Mouse (Mus musculus) ovary, postnatal 14 days (tissue): Measurements from ENCODE around the gene Zfx.

ENCODE experiments used
- DNase-seq: peaks from one replicate; pipeline ENCODE4 v3.0.0; 2022; ENCODE audit warnings: low spot score

Zfx gene

GRCm38 (mm10) chrX:94123059-94123839, at the start of gene Zfx:
Zfx (minus strand) TSS chrX:94123702.
- DNase-seq: peak; percentile 49

DNA sequence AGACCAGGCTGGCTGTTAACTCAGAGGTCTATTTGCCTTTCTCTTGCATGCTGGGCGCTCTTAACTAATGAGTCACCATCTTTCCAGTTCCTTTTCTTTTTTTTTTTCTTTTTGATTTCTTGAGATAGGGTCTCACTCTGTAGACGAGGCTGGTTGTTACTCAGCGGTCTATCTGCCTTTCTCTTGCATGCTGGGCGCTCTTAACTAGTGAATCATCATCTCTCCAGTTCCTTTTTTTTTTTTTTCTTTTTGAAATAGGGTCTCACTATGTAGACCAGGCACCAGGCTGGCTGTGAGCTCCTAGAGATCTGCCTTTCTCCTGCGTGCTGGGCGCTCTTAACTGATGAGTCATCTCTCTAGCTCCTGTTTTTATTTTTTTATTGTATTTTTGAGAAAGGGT, 45.8 kb upstream of the Zfx start:
- DNase-seq: no peak

DNA sequence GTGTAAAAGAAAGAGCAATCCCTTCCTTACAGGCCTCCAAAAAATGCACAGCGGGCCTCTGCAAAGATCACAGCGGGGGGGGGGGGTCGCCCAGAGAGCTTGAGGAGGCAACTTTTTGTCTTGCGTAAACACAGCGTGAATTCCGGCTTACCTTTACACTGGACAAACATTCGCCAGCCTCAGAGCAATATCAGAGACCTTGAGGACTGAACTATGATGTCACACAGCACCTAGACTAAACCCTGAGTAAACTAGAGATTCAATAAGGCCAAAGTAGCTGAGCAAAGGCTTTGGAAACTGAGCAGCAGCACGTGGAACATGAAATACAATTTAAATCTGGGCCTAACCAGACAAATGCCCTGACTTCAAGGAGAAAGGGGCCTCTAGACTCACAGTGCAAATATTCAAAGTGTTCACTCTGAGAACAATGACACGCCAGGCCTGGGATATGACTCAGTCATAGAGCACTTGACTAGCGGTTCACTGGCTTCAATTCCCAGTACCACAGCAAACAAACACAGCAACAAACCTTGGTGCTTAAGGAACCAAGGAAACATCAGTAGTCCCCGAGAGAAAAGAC, 28.8 kb upstream of the Zfx start:
- DNase-seq: no peak

DNA sequence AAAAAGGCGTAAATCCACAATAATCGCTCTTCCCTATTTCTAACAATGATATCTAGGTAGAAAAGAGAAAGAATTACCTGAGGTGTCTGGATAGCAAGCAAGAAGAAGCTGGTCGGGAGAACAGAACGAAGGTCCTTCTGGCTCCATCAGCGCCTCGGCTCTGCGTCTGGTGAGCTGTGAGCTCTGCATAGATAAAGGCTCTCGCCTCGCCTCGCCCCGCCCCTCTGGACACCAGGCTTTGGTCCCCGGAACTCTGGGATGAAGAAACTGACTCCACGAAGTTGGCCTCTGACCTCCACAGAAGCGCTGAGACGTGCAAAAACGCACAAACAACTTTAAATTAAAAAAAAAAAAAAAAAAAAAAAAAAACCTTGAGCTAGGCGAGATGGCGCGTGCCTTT, 27.0 kb upstream of the Zfx start:
- no peak for DNase-seq

DNA sequence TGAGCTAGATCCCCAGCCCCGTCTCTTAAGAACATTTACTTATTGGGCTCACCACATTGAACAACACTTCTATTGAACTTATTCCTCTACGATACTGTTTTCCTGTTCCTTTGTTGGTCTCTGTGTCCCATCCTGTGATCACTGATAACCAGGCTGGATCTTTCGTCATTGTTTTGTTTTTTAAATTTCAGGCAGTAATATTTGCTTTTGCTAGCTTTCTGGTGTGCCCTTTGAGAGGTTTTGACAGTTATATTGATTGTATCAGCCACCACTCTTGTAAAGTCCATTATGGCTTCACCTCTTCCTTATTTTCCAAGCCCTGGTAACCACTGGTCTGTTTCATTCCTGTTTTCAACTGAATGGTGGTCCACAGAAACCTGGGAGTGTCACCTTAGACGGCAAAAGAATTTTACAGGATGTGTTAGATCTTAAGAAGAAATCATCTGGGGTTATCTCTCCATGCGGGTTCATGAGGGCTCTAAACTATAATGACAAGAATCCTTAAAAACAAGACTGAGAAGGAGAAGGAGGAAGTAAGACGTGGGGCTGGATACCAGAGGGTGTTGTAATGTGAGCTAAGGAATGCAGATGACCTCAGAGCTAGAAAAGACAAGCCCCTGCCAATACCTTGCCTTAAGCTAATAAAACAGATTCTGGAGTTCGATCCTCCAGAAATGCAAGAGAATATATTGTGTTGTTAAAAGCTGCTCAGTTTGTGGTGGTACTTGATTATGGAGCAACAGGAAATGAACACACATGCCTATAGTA, 18.7 kb upstream of the Zfx start:
- no peak for DNase-seq

DNA sequence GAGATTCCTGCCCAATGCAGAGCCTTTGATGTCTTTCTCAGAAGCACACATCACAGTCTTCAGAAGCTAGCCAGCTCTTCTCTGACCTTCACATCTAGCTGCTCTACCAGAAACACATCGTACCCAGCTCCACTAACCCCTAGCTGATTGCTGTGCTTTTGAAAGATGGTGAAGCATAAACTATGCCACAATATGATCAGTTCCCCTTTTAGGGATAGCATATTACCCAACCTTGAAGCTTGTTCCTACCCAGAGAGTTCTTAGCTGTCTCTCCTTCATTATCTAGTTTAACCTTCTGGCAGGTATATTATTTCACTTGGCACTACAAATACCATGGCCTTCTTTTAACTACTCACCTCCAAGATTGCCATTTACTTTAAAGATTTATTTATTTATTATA, 16.6 kb upstream of the Zfx start:
- DNase-seq: no peak

DNA sequence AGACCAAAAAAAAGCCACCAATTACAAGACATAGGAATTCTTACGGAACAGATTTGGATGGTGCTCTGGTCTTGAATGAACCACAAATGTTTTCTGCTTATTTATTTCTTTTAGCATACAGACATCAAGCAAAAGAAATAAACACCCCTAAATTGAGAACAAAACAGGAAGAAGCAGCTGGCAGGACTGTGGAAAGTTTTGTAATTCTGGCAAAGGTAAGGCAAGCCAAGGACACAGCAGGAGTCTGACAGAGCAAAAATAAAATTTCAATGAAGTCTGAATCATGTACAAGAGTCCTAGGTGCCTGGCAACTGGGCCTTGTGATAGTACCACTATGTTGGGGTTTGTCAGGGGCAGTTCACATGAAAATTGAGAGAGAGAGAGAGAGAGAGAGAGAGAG, 14.8 kb upstream of the Zfx start:
- no peak for DNase-seq

GRCm38 (mm10) chrX:94135084-94135483, 11.6 kb upstream of the Zfx start:
- DNase-seq: no peak

DNA sequence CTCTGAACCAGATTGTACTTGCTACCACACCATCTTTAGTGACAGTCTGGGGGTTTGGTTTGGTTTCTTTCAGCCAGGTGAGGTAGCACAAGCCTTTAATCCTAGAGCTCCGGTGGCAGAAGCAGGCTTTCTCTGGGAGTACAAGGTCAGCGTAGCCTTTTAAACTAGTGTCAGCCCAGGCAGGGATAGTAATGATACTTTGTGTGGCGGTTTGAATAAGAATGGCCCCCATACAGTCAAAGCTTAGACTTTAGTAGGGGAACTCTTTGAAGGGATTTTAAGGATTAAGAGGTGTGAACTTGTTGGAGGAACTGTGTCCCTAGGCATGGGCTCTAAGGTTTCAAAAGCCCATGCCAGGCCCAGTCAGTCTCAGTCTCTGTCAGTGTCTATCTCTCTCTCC, 10.0 kb upstream of the Zfx start:
- no peak for DNase-seq

DNA sequence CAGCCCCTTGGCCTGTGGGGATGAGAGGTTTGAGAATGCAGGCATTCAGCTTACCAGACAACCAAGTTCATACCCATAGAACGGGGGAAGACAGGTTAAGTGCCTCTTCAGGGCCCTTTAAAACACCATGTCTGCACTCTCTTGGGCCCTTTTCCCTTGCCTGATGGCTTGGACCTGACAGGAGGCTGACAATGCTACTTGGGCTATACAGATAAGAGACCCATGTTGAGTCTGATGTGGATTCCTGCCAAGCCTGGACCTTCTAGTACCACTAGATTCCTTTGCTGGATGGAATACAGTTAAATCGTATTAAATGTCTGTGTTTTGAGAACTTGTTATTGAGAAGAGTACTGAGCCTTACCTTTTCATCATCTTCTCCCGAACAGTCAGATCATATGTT, 8.7 kb upstream of the Zfx start:
- DNase-seq: no peak

- DNase-seq: no peak
Measured at GRCm38 (mm10) chrX:94129712-94130111, 6.2 kb upstream of the Zfx start.

DNA sequence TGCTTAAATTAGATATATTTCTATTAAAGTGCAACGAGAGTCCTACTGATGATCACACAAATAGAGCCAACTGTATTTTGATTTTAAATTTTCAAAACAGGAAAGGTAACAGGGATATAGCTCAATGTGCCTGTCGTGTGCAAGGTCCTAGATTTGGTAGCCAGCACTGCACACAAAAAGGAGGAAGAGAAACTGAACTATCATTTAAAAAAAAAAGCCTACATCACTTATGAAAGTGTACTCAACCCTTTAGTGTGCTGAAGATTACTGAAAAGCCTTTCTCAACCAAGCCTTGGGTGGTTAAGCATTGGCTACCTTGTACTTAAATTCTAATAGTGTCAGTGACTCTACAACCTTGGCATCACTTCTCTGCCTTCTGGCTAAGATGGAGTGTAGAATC, 2.4 kb upstream of the Zfx start:
- DNase-seq: no peak

DNA sequence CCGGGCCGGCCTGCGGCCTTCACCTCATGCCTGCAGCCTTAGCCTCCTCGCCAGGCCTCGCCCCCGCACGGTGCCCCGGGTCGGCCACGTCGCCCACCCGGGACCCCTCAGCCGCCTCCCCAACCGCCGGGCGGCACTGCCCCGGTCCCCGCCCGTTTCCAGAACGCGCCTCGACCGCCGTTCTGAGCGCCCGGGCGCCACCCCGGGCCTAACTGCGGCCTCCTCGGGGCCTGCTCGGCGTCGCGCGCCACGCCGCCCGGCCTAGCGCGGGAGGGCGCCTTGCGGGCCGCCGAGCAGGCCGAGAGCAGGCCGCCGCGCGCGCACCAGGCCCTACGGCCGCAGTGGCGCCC, 818 bp downstream of the Zfx start:
- no peak for DNase-seq

DNA sequence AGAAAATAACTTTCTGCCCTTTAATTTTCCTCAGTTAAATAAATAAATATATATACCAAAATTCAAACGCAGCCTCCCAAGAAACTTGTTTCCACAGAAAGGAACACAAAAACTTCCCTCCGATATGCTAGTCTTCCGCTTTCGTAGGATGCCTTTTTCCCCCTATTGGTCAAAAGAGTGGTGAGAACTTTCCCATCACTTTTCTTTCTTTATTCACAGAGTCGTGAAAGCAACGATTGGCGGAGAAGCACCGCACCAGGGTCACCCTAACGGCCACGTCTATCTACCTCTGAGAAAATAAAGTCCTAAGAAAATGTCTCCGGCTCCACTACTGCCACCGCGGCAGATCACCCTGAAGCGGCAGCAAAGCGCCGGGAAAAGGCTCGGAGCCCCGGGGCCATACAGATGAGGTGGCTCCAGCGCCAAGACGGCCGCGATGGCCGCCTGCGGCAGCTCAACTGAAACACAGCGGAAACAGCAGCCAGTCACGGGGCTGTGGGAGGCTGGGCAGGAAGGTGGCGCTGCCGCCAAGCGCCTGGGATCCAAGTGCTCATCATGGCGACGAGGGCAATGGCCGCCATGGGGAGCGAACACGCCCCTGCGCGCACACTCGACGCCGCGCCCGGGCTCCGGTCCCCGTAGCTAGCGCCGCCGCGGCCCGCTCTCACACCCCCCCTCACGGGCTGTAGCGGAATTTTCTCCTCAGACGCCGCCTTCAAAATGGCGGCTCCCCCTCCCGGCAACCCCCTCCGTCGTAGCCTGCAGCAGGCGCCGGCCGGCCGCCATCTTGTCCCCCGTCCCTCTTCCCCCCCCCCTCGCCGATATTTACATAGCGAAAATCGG, 1.4 kb downstream of the Zfx start:
- peak; percentile 58 for DNase-seq

DNA sequence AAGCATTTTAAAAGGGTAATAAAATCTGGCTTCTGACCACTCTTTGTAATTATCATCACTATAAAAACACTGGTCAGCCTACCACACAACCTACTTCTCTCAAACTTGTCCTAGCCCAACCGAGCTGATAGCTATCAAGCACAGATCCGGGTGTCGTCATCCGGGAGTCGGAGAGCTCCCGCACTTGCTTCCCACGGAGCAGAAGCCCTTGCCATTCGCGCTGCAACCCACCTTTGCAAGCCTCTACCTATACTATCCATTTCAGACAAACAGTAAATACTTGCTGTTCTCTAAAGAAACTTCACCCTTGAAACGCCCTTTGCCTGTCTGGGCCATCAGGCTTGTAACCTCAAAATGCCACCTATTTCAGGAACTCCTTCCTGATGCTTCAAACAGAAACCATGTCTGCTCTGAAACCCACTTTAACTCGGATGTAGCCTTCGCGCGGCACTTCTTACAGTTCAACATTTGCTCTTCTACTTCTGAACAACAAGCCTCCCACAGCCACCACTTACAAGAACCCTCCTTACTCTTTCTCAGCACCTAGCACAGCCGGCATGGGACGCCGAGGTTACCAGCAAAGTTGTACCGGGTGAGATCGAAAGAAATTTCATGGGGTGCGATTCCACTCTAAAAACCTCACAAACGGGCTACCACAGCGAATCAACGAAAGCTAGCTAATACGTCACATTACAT, 2.2 kb downstream of the Zfx start:
- no peak for DNase-seq

GRCm38 (mm10) chrX:94118350-94118749, 5.2 kb downstream of the Zfx start:
- DNase-seq: no peak

DNA sequence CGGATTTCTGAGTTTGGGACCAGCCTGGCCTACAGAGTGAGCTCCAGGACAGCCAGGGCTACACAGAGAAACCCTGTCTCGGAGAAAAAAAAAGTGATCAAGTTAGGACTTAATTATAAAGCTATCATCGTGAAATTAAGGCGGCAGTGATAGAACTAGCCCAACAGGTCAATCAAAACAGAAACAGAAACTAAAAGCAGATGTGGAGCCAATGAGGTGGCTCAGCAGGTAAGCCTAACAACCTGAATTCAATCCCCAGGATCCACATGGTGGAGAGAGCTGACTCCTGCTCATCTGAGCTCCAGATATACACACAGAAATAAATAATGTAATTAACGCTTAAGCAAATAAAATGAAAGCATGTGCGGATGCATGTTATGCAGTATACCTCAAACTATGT, 7.6 kb downstream of the Zfx start:
- no peak for DNase-seq

DNA sequence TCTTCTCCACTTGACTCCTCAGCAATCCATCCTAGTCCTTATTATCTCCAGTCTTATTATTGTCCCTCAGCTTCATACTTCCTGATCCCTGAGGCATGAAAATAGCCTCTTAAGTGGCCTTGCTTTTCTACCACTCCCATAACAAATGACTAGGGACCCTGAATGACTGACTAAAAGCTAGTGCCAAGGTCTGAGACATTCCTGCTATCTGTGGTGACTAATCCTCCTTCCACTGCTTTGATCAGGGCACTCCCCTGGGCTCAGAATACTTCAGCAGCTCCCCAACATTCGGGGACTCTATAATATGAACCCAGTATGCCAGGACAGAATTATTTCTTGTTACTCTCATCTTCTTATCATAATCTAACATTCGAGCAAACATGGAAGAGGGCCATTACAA, 17.5 kb downstream of the Zfx start:
- no peak for DNase-seq

GRCm38 (mm10) chrX:94102938-94103337, 20.6 kb downstream of the Zfx start:
- DNase-seq: no peak

GRCm38 (mm10) chrX:94100561-94100960, 22.9 kb downstream of the Zfx start:
- DNase-seq: no peak

GRCm38 (mm10) chrX:94091001-94091400, 32.5 kb downstream of the Zfx start:
- DNase-seq: no peak

GRCm38 (mm10) chrX:94061246-94061645, 62.3 kb downstream of the Zfx start:
- DNase-seq: no peak
